Mouse (Mus musculus) lung, postnatal 25 days (tissue): ENCODE measurements around the gene Spire2.
A peak's percentile ranks its signal among the peaks of the same experiment; 100 is the strongest.

Experiments
- DNase-seq: peaks from one replicate; pipeline ENCODE4 v3.0.0; 2022; ENCODE audit warnings: low spot score

Gene Spire2

DNA sequence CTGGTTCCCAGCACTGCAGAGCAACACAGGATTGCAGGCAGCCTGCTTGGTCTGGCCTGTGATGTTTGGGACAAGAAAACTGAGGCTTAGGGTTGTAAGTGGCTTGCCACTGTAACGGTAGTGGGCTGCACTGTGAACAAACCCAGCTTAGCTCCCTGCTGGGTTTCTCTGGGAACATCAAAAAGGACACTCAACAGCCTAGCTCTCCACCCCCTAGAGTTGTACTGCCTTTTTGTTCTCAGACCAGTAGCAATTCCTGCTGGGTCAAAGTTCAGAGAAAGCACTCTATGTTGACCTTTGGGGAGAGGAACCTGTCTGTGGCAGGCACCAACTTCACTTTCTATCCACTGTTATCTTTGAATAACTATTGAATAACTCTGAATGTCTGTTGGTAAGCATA is 2.0 kb downstream of the Spire2 start:
- DNase-seq = no peak

DNA sequence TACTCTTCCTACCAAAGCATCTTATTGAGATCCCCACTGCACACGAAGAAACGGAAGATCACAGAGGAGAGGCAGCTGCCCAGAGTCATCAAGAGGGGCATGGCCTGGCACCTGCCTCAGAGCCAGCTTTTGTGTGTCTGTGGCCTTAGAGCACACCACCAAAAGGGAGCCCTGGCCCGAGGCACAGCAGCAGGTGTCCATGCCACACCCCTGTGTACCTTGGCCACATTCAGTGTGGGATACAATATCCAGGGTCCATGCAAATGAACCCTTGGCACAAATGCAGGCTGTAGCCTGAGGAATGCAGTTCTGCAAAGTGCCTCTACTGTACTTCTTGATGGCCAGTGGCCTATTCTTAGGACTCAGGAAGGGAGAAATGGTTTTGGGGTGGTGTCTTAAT is 5.0 kb downstream of the Spire2 start:
- peak; percentile 17 for DNase-seq

DNA sequence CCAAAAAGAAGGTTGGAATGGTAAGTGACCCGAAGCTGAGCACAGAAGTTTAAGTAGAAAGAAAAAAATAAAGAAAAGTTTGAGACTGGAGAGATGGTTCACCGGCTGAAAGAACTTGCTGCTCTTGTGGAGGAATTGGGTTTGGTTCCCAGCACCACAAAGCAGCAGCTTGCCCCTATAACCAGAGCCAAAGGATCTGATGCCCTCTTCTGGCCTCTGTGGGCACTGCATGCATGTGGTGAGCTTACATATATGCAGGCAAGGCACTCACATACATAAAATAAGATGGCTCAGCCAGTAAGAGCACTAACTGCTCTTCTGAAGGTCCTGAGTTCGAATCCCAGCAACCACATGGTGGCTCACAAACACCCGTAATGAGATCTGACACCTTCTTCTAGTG is 7.6 kb downstream of the Spire2 start:
- DNase-seq = no peak

DNA sequence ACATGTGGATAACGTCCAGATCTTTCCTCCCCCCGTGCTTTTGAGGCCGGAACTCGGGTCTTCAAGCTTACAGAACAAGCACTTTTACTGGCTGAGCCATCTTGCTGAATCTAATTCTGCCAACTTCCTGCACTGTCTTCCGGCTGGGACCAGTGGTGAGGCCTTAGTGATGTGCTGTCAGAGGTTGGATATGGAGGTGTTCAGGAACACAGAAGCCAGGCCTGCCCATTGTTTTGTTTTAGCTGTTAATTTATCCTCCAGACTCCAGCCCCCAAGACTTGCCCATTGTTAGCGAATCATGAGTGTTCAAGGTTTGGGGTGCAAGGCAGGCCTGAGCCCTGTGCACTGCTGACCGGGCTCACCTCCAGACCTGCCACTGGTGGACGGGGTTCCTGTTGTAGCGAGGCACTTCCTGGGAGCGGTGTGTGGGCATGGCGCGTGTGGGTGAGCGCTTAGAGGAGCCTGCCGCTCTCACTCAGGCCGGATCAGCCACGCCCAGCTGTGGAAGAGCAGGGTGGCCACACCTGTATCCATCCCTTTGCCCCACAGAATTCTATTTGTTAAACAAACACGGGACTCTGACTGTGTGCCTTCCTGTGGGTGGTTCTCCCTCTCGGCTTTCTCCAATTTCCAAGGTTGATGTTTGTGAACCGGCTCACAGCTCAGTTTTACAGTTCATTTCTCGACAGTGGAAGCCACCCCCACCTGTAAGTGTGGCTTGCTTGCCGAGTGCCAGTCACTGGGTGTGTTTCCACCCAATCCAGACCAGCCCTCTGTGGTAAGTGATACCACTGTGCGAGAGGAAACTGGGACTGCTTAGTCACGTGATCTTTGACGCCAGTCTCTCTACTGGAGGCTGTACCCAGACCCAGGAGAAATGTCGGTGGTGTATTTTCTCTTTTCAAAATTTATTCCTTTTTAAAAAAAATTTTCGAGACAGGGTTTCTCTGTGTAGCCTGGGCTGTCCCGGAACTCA is 8.8 kb downstream of the Spire2 start:
- no peak for DNase-seq

DNA sequence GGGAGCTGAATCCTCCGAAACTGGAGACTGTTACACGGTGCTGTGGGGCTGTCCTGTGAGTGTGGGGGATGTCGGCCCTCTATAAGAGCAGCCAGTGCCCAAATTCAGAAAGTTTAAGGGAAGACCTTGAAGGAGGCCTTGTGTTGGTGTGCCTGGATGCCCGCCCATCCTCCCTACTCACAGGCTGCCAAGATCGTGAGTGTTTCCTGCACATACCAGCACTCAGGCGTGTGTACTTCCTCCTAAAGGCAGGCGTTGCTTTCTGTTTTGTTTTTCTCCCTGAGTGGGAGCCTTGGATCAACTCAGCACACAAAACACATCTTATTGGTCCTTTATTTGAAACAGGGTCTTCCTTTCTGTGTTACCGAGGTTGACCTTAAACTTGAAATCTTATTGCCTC is 9.7 kb downstream of the Spire2 start:
- no peak for DNase-seq

DNA sequence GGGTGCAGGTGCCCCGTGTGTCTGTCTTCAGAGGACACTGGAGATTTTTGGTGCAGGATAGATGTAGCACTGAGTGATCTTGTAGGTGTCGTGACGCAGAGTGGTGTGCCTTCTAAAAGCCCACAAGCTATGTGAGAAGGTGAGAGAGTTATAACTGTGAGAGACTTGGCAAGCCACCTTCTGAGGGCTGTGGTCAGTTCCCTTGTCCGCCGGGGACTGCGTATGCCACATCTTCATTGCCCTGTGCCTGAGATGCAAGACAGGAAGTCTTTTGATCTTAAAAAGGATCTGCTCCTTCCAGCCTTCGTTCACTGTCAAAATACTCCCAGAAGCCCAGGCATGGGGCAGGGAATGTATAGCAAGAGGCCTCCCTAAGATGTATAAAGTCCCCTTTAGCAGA is 10.4 kb downstream of the Spire2 start:
- DNase-seq = no peak

DNA sequence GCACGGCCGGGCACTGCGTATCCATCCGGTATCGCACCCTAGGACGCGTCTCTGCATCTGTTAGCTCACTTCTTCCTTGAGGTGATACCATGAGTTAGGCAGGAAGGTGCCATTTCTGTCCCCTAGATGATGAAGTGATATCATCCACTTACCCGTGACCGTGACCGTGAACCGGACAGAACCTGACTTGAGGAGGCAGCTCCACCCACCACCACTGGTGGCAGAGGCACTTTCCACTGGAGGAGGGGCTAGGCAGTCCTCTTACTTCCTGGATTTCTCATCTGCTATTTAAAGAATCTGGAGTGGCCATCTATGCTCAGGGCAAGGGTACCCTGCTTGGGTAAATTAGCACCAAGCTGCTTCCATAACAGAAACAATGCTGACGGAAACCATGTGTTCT is 10.9 kb downstream of the Spire2 start:
- DNase-seq = peak; percentile 21

DNA sequence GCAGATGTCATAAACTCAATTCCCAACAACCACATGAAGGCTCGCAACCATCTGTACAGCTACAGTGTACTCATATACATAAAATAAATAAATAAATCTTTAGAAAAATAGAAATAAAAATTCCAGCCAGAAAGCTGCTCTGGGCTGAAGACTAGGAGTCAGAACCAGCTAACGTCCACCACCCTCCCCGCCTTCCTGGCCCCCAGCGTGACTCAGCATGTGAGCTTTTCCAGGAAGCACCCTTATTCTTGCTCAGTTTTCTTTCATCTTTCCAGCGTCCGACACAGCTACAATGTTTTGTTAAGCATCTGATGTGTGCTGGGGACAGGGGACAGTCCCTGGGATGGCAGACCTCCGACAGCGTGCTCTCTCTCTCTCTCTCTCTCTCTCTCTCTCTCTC is 12.6 kb downstream of the Spire2 start:
- DNase-seq = no peak

DNA sequence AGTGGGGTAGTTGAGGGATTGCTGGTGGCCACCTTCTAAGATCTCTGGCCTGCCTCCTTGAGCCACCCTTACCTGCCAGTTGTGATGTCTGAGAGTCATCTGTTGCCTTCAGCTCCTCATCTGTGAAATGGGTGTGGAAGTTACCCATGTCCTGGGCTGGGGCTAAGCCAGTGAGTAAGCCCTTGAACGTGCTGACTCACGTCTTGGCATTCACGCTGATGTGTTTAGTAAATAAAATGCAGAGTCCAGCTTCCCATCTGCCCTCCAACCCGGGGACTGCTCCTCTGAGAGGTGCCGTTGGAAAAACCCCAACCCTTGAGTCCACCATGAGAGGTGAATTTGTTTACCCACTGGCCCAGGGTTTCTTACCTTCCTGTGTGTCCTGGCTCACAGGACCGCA is 13.3 kb downstream of the Spire2 start:
- DNase-seq = no peak

DNA sequence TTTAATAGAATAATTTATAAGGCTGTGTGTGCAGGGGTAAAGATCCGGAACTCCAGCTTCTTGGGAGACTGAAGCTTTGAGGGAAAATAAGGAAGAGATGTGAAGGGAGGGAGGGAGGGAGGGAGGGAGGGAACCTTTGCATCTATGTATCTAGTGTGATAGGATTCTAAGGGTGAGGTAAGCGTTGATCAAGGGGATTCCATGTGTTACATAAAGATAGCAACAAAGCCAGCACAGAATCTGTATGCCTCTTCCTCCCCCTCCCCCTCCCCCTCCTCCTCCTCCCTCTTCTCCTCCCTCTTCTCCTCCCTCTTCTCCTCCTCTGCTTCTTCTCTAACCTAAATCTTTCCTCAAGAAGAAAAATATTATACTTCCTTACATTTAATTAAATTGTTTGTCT is 14.8 kb downstream of the Spire2 start:
- DNase-seq = no peak

DNA sequence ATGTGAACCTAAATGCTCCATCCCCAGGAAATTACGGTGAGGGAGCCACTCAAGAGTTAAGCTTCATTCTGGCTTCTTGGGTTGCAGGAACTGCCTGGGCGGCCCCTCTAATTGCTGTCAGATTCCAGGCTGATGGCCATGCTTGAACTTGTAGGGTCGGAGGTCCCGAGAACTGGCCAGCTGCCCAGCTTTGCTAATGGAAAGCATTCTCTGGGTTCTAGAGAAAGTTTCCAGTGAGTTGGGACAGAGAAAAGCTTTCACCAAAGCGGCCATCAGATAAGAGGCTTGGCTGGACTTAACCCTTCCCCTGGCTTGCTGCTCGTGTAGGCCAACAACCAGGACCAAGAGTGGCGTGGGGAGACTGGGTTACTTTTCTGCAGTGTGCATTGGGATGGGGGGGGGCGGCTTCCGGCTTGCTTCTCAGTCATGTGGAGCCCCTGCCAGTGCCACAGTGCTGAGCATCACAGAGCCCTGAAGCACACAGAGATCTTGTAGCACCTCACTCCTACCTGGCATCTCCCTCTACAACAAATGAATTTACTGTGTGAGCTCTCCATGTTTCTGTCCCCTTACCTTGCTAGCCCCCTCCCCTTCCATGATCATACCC is 15.8 kb downstream of the Spire2 start:
- peak; percentile 51 for DNase-seq

DNA sequence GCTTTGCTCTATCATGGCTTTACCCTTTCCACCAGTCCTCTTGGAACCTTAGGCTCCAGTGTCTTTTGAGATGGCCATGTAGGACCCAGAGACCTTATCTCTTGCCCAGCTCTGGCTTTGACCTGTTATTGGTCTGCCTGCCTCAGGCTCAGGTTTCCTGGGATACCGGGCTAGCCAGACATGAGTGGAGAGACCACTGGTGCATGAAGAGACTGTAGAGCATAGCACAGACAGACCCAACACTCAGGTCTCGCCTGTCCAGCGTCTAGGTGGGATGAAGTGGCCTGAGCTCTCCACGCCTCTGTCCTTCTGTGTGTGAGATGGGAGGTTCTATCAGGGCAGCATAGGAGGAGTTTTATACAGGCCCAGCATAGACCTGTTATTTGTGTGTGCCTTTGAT is 16.6 kb downstream of the Spire2 start:
- DNase-seq = no peak

DNA sequence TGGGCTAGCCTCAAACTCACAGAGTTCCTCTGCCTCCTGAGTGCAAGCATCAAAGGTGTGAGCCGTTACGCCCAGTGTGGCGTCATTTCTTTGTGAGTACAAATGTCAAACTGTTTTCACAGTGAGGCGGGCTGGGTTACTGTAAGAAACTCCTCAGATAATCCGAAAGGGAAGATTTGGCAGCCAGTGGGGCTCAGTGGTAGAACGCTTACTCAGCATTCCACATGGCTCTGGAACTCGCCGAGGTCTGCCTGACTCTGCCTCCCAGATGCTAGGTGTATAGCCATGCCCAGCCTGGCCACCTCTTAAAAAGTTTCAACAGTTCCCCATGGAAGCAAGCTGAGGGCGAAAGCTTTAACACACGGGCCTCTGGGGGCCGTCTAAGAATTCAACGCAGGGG is 19.6 kb downstream of the Spire2 start:
- no peak for DNase-seq

DNA sequence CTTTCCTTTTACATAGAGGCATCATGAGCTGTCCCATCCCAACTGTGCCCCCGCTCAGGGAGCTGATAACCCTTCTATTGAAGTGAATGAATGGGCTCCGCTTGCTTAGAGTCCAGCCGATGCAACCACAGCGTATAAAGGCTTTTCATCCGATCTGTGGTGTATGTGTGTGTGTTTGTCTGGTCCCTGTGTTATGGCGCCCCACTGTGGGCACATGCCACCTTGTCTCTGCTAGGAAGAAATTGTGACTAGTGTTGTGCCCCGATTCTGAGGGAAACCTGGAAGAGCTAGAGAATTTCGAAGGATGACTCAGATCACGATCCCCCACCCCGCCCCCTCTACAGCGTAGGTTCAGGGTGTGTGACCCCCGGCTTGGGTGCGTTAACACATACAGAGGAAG is 20.3 kb downstream of the Spire2 start:
- peak; percentile 41 for DNase-seq

DNA sequence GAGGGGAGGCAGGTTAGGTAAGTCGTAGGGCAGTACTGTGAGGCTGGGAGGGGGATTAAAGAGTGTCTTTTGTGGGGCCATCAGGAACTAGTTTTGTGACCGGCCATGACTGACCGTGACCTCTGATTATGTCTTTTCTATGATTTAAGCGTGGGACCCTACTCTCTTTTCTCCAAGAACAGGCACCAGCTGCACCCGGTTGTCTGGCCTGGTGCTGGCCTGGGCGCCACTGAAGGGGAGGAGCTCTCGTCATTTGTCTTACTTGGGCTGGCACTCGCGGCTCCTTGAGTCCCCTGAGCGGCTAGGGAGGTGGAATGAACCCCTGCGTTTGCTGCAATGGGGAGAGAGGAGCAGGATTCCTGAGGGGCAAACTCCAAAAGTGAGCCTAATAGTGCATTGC is 20.7 kb downstream of the Spire2 start:
- no peak for DNase-seq

DNA sequence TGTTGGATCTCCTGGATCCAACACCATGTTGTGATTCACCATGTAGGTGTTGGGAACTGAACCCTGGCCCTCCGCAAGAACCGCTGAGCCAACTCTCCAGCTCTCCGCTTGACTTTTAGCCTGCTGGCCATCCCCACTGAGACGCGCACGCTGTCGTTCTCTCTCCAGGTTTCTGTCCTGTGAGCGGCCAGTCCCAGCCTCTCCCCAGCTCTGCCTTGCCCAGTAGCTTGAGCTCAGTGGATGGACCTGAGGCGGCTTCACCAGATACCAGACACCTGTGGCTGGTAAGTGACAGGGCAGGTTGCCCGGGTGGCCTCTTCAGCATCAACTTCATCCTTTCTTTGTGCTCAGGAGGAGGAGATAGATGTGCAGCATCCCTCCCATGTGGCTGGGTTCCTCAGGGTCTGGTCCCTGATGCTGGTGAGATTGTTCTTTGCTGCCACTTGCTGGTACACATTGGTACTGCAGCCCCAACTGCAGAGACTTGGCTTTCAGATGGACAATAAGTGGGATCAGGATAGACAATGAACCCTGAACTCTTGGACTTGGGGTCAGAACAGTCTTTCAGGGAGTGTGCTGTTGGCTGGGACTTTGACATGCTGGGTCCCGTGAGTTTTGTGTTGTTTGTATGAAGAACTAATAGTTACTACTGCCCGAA is 28.7 kb downstream of the Spire2 start:
- peak; percentile 67 for DNase-seq

DNA sequence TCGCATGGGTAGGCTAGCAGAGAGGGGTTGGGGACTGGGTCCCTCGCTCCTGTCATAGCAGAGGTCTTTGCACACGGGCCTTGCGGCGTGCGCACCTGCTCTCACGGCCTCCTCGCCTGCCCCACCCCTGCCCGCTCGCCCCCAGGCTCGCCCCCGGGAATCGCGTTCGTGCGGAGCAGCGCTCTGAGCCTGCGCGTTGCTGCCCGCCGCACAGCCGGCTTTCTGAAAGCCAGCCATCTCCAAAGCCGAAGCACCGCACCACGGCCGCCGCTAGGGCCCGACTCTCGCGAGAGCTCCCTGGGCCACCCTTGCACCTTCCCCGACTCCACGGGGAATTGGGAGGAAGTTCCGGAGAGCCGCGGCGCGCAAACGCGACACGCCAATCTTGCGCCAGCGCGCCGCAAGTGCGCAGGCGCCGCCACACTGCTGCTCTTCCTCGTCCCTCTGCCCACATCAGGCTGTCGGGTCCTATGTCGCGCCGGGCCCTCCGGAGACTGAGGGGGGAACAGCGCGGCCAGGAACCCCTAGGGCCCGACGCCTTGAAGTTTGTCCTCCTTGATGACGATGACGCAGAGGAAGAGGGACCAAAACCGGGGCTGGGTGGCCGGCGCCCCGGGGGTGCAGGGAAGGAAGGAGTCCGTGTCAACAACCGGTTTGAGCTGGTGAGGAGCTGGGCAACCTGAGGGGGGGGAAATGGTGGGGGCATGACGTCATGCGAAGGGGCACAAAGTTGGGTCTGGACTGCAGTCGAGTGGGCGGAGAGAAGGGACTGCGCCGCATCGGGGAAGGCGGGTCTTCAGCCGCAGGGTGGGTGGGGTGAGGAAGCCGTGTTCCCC is 41.1 kb downstream of the Spire2 start, which contains the start of gene Tcf25:
Tcf25 (plus strand) TSS at position 351 of the 836 bp plus-strand sequence.
- DNase-seq = peak; percentile 96

DNA sequence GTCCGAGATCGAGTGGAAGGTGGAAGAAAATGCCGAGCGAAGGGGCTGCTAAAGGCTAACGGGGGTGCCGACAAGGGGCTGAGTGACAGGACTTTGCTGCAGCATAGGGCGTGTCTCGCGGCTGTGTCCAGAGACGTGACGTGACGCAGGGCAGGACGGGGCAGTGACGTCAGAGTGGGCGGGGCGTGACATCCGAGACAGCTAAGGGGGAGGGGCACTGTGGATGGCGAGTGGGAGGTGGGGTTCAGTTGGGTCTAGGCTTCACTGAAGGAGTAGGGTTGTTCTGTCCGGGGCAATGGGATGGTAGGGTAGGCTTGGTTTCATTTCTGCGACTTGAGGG is 41.7 kb downstream of the Spire2 start:
- peak; percentile 94 for DNase-seq

DNA sequence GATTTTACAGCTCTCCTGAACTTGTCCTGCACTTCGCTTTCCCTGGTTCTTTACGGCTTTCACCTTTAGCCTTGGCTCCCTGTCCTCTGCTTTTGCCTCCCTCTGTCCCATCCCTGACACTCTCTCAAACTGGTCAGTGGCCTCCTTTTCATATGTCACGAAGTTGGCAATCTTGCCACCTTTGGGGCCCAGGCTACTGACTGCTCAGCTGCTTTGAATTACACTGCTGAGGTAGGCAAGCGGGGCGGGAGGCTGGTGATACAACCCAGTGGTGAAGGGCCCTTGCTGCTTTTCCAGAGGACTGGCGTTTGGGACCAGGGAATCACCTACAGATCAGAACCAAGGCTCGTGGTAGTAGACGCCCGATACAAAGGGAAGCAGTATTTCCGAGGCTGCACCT is 43.2 kb downstream of the Spire2 start:
- DNase-seq = no peak

DNA sequence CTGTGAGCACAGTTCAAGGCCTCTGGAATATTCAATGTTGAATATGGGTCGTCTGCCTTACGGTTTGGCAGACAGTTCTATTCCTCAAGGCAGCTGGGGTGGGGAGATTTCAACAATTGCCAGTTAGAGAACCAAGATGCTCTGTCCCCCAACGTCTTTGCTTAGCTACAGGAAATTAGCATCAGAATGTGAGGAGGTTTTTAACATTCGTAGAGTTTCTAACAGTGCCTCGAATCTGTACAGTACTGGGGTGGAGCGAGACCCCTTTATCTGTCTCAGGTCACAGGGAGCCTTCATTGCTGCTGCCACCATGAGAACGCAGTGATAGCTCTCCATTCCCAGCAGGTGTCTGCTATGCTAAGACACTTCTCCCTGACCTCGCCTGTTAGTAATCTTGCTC is 43.6 kb downstream of the Spire2 start:
- DNase-seq = no peak

DNA sequence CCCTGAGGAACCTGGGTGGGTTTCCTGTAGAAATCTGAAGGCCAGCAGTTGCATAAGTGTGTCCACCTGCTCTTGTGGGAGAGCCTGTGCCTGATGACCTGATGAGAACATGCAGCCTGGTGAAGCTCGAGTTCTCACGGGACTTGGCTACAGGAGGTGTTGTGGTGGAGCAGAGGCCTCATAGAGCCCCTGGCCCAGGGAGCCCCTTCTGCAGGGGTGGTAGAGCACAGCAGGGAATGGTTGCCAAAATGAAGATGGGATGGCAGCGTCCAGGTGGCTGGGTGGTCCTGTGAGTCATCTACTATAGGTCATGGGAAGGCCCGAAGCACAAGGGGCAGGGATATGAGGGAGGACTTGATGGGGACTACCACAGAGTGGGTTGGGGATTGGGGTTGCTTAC is 49.2 kb downstream of the Spire2 start:
- no peak for DNase-seq

DNA sequence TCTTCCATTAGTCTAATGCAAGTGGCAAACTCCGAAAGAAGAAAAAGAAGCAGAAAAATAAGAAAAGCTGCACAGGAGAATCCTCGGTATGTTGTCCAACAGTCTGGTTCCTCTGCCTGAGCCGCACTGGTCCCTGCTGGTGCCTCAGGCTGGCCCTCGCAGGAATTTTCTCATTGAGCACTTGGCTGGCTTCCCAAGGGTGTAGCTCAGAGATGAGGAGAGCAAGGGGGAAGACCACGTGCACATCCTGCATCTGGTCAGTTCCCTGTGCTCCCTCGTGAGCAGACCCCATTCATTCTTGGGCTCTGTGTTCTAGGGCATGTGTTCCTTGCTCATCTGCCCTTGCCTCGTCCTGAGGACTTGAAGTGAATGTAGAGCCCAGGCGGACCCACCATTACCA is 50.0 kb downstream of the Spire2 start:
- peak; percentile 8 for DNase-seq
